Mouse (Mus musculus) heart, embryonic 11.5 days (tissue): Measurements from ENCODE around the gene S100a16. TPM values are rescaled to one million over a fixed set of nuclear protein-coding genes. Genes with fewer than 3 reads are reported as not detected.

Experiments used
- ATAC-seq: fragments of 200-750 bp; cut with Nextera tagmentation; replicated peaks from 2 replicates; pipeline ENCODE4 v1.8.0; 2017; ENCODE audit warnings: moderate library complexity; ENCODE audit not compliant: insufficient number of reproducible peaks, low FRiP score, low TSS enrichment
- H3K27ac ChIP-seq: fragments of 300-500 bp; sonication (generic); 2 replicates; pipeline ENCODE4 v1.5.1; 2014; ENCODE audit warnings: mild to moderate bottlenecking, low read depth, low read length
- H3K27me3 ChIP-seq: fragments of 300-500 bp; sonication (generic); 2 replicates; pipeline ENCODE4 v1.6.1; 2014; ENCODE audit warnings: mild to moderate bottlenecking, low read length, mixed read lengths; ENCODE audit not compliant: control insufficient read depth, insufficient read depth
- H3K36me3 ChIP-seq: fragments of 300-500 bp; sonication (generic); 2 replicates; pipeline ENCODE4 v1.6.1; 2014; ENCODE audit warnings: mild to moderate bottlenecking, low read length, moderate library complexity, mixed read lengths; ENCODE audit not compliant: control insufficient read depth, insufficient read depth
- H3K4me1 ChIP-seq: fragments of 300-500 bp; sonication (generic); 2 replicates; pipeline ENCODE4 v1.6.1; 2014; ENCODE audit warnings: low read length; ENCODE audit not compliant: control insufficient read depth, insufficient read depth
- H3K4me2 ChIP-seq: fragments of 300-500 bp; sonication (generic); 2 replicates; pipeline ENCODE4 v1.6.1; 2014; ENCODE audit warnings: mild to moderate bottlenecking, moderate library complexity
- H3K4me3 ChIP-seq: fragments of 300-500 bp; sonication (generic); 2 replicates; pipeline ENCODE4 v1.5.1; 2014; ENCODE audit warnings: low read depth, low read length
- H3K9ac ChIP-seq: fragments of 300-500 bp; sonication (generic); 2 replicates; pipeline ENCODE4 v1.6.1; 2014; ENCODE audit warnings: mild to moderate bottlenecking, low read depth, low read length, moderate library complexity
- H3K9me3 ChIP-seq: fragments of 300-500 bp; sonication (generic); replicated peaks from 2 replicates; pipeline ENCODE4 v1.6.1; 2016; ENCODE audit warnings: low read length; ENCODE audit not compliant: control insufficient read depth
- WGBS: fragments of 180-500 bp; shearing (Covaris S2); extraction: QIAGEN DNeasy Blood & Tissue Kit; methylation state at CpG from one replicate; pipeline ENCODE4 v1.1.7; 2014; ENCODE audit not compliant: insufficient replicate concordance; 5-methylcytosine and 5-hydroxymethylcytosine counted together
- polyA plus RNA-seq: library from polyadenylated mRNA; unstranded; fragments of >200 nt; fragmentation: Nextera tagmentation; extraction: Ambion mirVana; gene quantifications from 2 replicates; pipeline ENCODE4 v1.2.1, GENCODE M21; 2014

The S100a16 gene
- polyA plus RNA-seq, 1 experiment from 2014 or later: 28.4 TPM

GRCm38 (mm10) chr3:90505216-90505615 is 31.8 kb upstream of the S100a16 start:
- no peaks in the 10 kb centered on the region for H3K27me3 ChIP-seq
- peaks cover 25% of the 10 kb centered on the region for H3K36me3 ChIP-seq
- WGBS: 89% methylated on average over 5 of the region's 5 CpGs
- ATAC-seq: no peak
- no peak overlapping the region for H3K27ac ChIP-seq
- H3K9ac ChIP-seq: no peak overlapping the region
- H3K4me3 ChIP-seq: no peak overlapping the region
- no peak overlapping the region for H3K4me2 ChIP-seq
- no peaks in the 10 kb centered on the region for H3K9me3 ChIP-seq
- peaks cover 10% of the 10 kb centered on the region for H3K4me1 ChIP-seq

DNA sequence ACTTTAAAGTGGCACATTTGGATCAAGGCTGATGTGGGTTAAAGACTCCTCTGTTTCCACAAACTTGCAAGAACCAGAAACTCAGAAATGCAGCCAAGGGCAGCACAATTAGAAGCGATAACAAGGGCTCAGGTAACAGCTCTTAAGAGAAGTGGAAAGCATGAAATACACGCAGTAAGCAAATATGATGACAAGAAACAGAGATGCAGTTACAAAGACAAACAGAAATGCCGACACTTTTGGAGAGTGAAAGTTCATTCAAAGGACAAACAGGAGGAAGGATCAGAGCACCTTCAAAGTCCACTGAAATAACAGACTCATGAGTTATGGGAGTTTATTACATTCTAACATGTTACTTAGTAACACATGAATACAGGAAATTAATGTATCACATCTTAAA is 30.7 kb upstream of the S100a16 start:
- no peak for ATAC-seq
- no peaks in the 10 kb centered on the region for H3K27me3 ChIP-seq
- no peak overlapping the region for H3K27ac ChIP-seq
- H3K9me3 ChIP-seq: no peaks in the 10 kb centered on the region
- H3K4me2 ChIP-seq: no peak overlapping the region
- whole genome bisulfite sequencing: 83% methylated on average over 3 of the region's 3 CpGs
- H3K4me1 ChIP-seq: peaks cover 10% of the 10 kb centered on the region
- no peak overlapping the region for H3K4me3 ChIP-seq
- H3K9ac ChIP-seq: no peak overlapping the region
- H3K36me3 ChIP-seq: peaks cover 24% of the 10 kb centered on the region

- Histone ChIP-seq H3K9me3 (no peaks in the 10 kb centered on the region), H3K27me3 (peaks cover 2% of the 10 kb centered on the region; the same call in 1 of the 2 replicates), H3K27ac (peak overlapping the region; percentile 90), H3K4me1 (peaks cover 16% of the 10 kb centered on the region), H3K9ac (peak overlapping the region; percentile 99), H3K36me3 (peaks cover 17% of the 10 kb centered on the region), H3K4me3 (peak overlapping the region; percentile 95), H3K4me2 (peak overlapping the region; percentile 88)
- no peak for ATAC-seq
- 6% methylated on average over 20 of the region's 20 CpGs for WGBS
These were observed 28.6 kb upstream of the S100a16 start for GRCm38 (mm10) chr3:90508287-90508949.

DNA sequence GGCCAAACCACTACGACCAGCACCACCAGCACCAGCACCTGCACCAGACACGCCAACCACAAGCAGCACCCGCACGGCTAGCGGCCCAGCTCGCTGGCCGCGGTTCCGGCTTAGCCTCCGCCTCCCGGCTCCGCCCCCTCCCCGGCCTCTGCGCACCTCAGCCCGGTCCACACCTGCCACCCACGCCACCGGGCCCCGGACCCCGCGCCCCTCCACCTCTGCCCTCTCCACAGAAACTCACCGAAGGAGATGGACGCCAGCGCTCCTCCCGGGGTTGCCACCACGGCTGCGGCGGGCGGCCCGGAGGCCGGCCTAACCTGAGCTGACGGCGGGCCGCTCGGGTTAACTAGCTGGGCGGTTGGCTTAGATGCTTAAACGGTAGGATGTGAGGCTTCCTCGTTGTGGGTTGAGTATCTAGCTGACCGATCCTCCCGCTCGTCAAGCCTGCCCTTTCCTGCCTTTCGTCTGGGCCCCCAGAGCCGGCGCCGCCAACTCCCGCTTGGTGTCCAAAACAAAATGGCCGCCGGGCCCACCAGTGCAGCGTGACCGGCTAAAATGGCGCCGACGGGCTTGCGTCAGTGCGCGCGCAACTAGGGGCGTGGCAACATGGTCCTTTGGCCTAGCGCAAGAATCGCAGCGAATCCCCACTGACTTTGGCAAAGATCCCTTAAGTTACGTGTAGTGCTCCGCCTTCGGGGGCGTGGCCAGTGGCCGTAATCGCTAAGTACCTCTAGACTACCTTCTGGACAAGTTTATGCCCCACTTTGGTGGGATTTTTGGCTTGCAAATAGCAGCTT is 27.9 kb upstream of the S100a16 start, which contains the start of gene Chtop:
TSS of gene Chtop (minus strand) at position 549 of the 797 bp plus-strand sequence.
- H3K4me1 ChIP-seq: peaks cover 16% of the 10 kb centered on the region
- peak within 1 kb of the TSS; percentile 99 for H3K9ac ChIP-seq
- peak; percentile 87 for ATAC-seq
- peak within 1 kb of the TSS; percentile 88 for H3K4me2 ChIP-seq
- H3K9me3 ChIP-seq: no peaks in the 10 kb centered on the region
- under 1% methylated on average over 63 of the region's 66 CpGs for WGBS
- H3K27me3 ChIP-seq: peaks cover 4% of the 10 kb centered on the region; the same call in 1 of the 2 replicates
- H3K36me3 ChIP-seq: peaks cover 17% of the 10 kb centered on the region
- H3K4me3 ChIP-seq: peak within 1 kb of the TSS; percentile 95
- peak within 1 kb of the TSS; percentile 90 for H3K27ac ChIP-seq

- Histone ChIP-seq H3K27ac (peak overlapping the region; percentile 90; the same call in 1 of the 2 replicates), H3K36me3 (peaks cover 13% of the 10 kb centered on the region), H3K4me1 (peaks cover 16% of the 10 kb centered on the region), H3K27me3 (peaks cover 4% of the 10 kb centered on the region; the same call in 1 of the 2 replicates), H3K4me2 (peak overlapping the region; percentile 88), H3K9me3 (no peaks in the 10 kb centered on the region), H3K9ac (peak overlapping the region; percentile 4; the same call in 1 of the 2 replicates), H3K4me3 (peak overlapping the region; percentile 95)
- 23% methylated on average over 2 of the region's 2 CpGs for WGBS
- ATAC-seq: no peak
These were observed 27.3 kb upstream of the S100a16 start for GRCm38 (mm10) chr3:90509747-90510123.

DNA sequence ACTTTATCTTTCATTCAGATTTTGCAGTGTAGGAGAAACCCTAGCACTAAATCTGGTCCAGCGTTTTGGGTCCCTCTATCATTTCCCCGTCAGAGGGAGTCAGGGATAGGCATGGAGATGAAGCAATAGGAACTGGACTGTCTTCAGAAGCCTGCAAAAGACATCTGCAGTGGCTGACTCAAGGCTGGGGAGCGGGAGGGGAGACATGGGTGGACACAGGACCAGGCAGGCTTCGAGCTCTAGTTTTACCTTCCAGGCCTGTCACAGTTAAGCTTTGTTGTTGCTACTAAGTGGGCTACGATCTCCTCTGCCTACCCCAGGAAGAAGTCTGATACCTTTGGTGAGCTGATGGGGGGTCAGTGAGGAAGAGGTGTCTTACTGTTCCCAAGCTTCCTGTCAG is 24.8 kb upstream of the S100a16 start:
- ATAC-seq: no peak
- 75% methylated on average over 5 of the region's 5 CpGs for WGBS
- no peak overlapping the region for H3K9ac ChIP-seq
- H3K4me1 ChIP-seq: peaks cover 21% of the 10 kb centered on the region
- H3K27ac ChIP-seq: no peak overlapping the region
- 0 out of 2 replicates have a peak overlapping the region, but pooled peaks have one; percentile 11 for H3K4me2 ChIP-seq
- H3K9me3 ChIP-seq: no peaks in the 10 kb centered on the region
- H3K36me3 ChIP-seq: no peaks in the 10 kb centered on the region; the same call in 1 of the 2 replicates
- H3K27me3 ChIP-seq: peaks cover 4% of the 10 kb centered on the region; the same call in 1 of the 2 replicates
- no peak overlapping the region for H3K4me3 ChIP-seq

- H3K36me3 ChIP-seq: no peaks in the 10 kb centered on the region
- H3K4me2 ChIP-seq: peak overlapping the region; percentile 90
- peaks cover 4% of the 10 kb centered on the region; the same call in 1 of the 2 replicates for H3K27me3 ChIP-seq
- peak overlapping the region; percentile 51; the same call in 1 of the 2 replicates for H3K4me3 ChIP-seq
- 60% methylated on average over 9 of the region's 9 CpGs for WGBS
- H3K27ac ChIP-seq: no peak overlapping the region
- H3K4me1 ChIP-seq: peaks cover 13% of the 10 kb centered on the region
- H3K9me3 ChIP-seq: no peaks in the 10 kb centered on the region
- no peak for ATAC-seq
- H3K9ac ChIP-seq: peak overlapping the region; percentile 74
These were observed 24.0 kb upstream of the S100a16 start for GRCm38 (mm10) chr3:90512948-90513642.
